In the genomic region with DNA sequence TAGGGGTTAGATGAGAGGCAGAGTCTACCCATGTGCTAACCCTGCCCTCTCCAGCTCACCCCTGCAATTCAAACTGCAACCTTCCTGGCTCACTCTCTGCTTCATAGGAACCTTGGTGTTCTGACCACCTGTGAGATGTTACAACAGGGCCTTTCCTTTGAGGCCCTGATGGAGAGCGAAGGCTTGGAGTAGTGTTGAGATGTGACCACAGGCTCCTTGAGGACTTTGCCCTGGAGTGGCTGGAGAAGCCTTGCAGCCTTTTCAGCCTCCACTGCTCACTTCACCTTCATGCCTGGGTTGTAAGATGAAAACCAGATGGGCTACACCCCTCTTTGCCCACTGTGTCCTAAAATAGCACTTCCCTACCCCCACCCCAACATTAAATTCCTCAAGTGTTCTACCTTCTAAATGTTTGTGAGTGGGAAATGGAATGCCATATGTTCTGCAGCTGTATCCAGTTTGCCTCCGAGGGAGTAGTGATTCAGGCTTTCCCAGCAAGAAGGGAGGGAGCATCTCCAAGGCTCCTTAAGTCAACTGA, we compare ENCODE assay signal across 8 mouse cellular contexts. TPM values are rescaled to one million over a fixed set of nuclear protein-coding genes. Genes with fewer than 3 reads are reported as not detected.
DNase-seq lines count a peak whose midpoint lies in the region; ATAC-seq and TF ChIP-seq lines count a peak whose summit lies in the region.
"Had no signal": no experiment of that assay in that cellular context is flagged by ENCODE, and none has a peak within 500 bp of the region (broad histone marks: within the 10 kb centered on the region; RNA-seq: fewer than 3 reads in every experiment).

No protein-coding gene starts in this region.

- H3K27ac ChIP-seq in kidney, embryonic 16.5 days (ENCODE audit: low read length): peak overlapping the region; percentile 94
- peak overlapping the region; percentile 96 for H3K27ac ChIP-seq in liver, embryonic 14.5 days

- DNase-seq in kidney, adult 18-20 months: no peak
- peak; percentile 37 for DNase-seq in adipocyte (ENCODE audit: low spot score)
- peak; percentile 28 for DNase-seq in embryo, embryonic 9.5 days (ENCODE audit: extremely low spot score)
- no peak for DNase-seq in liver, embryonic 14.5 days (ENCODE audit: low read depth in 3 of 3, low spot score in 3 of 3)
- no peak for DNase-seq in layer of hippocampus, adult 18-20 months (ENCODE audit: low spot score in 2 of 2)
- DNase-seq in adrenal gland, postnatal 10 days: no peak
- DNase-seq: kidney, postnatal 25 days had no signal

- no peak overlapping the region for H3K4me3 ChIP-seq in kidney, embryonic 16.5 days (ENCODE audit: low read length)
- no peak overlapping the region for H3K4me3 ChIP-seq in liver, embryonic 14.5 days (ENCODE audit: insufficient read depth in 1 of 2, low read depth in 2 of 2, low read length in 2 of 2)

- H3K4me1 ChIP-seq in kidney, embryonic 16.5 days (ENCODE audit: insufficient read depth, low read length): peaks cover 57% of the 10 kb centered on the region
- peaks cover 49 to 64% of the 10 kb centered on the region in 2 experiments for H3K4me1 ChIP-seq in liver, embryonic 14.5 days (replicated peaks; ENCODE audit: control insufficient read depth in 2 of 2, insufficient read depth in 2 of 2, low read length in 1 of 2)

- 43% methylated on average over 2 of the region's 2 CpGs for WGBS in kidney, embryonic 16.5 days
- 78% methylated on average over 2 of the region's 2 CpGs for WGBS in liver, embryonic 14.5 days (ENCODE audit: insufficient replicate concordance)

- no peak for TF ChIP-seq EP300 in liver, embryonic 14.5 days (IDR thresholded peaks at IDR 0.05; ENCODE audit: low read depth)

- H3K9me3 ChIP-seq in kidney, embryonic 16.5 days (ENCODE audit: low read length): no peaks in the 10 kb centered on the region
- H3K9me3 ChIP-seq in liver, embryonic 14.5 days (ENCODE audit: control insufficient read depth, low read length): no peaks in the 10 kb centered on the region

- no peak overlapping the region for H3K4me2 ChIP-seq in kidney, embryonic 16.5 days (replicated peaks; ENCODE audit: low read depth, low read length)
- H3K4me2 ChIP-seq in liver, embryonic 14.5 days (ENCODE audit: low read depth): no peak overlapping the region

- no peaks in the 10 kb centered on the region for H3K27me3 ChIP-seq in kidney, embryonic 16.5 days (ENCODE audit: insufficient read depth, low read length)
- H3K27me3 ChIP-seq in liver, embryonic 14.5 days (ENCODE audit: control insufficient read depth, insufficient read depth, low read length): no peaks in the 10 kb centered on the region

- no peak for ATAC-seq in kidney, embryonic 16.5 days (ENCODE audit: low FRiP score, low TSS enrichment)
- no peak for ATAC-seq in liver, embryonic 14.5 days (ENCODE audit: insufficient read depth)

- H3K36me3 ChIP-seq in kidney, embryonic 16.5 days (ENCODE audit: insufficient read depth, low read length): no peaks in the 10 kb centered on the region
- H3K36me3 ChIP-seq in liver, embryonic 14.5 days (replicated peaks; ENCODE audit: control insufficient read depth, insufficient read depth, low read depth): no peaks in the 10 kb centered on the region

- no peak for TF ChIP-seq CTCF in liver, embryonic 14.5 days (IDR thresholded peaks at IDR 0.05; ENCODE audit: low read depth)

- H3K9ac ChIP-seq in kidney, embryonic 16.5 days (replicated peaks; ENCODE audit: low read length): no peak overlapping the region
- no peak overlapping the region for H3K9ac ChIP-seq in liver, embryonic 14.5 days (replicated peaks)

RNA-seq across cellular contexts. Expression of a gene that starts 34.5 kb away (rescaled TPM):
- polyA plus RNA-seq in kidney, embryonic 16.5 days (2015; fragmentation: Nextera tagmentation; extraction: Ambion mirVana): 79.2 and 81.3 TPM in 2 replicates
- 20.7 and 24.1 TPM in 2 replicates for polyA plus RNA-seq in liver, embryonic 14.5 days (2012; rRNA removed)
- polyA plus RNA-seq in liver, embryonic 14.5 days (2014; fragmentation: Nextera tagmentation; extraction: Ambion mirVana): 28.1 and 33.5 TPM in 2 replicates
- 10 to 100 TPM; 41.3 to 51.6 TPM for total RNA-seq in layer of hippocampus, adult 18-20 months (2021)
- total RNA-seq in adrenal gland, postnatal 10 days (2021): 100 to 1,000 TPM; 123 to 151 TPM

Comparison
In these comparisons a context has a peak if more than half of its experiments do, and no peak if none do; other contexts are left out.
1. DNase-seq: peak in adipocyte (single experiment) and embryo, embryonic 9.5 days (single experiment); none in kidney, adult 18-20 months (single experiment), liver, embryonic 14.5 days (0 of 3), layer of hippocampus, adult 18-20 months (0 of 2) and adrenal gland, postnatal 10 days (single experiment).